Mouse (Mus musculus) lung, adult 2 months (tissue): ENCODE data around the gene Irx4. TPM values are rescaled to one million over a fixed set of nuclear protein-coding genes. Genes with fewer than 3 reads are reported as not detected.

Experiments
- DNase-seq: peaks from one replicate; pipeline ENCODE4 v3.0.0; 2022
- H3K4me1 ChIP-seq: fragments of 200-500 bp; 2 replicates; pipeline ENCODE4 v1.6.1; 2011; ENCODE audit warnings: low read length; ENCODE audit not compliant: control insufficient read depth, insufficient read depth
- H3K4me3 ChIP-seq: fragments of 200-500 bp; replicated peaks from 2 replicates; pipeline ENCODE3; 2011; ENCODE audit warnings: low read depth, mild to moderate bottlenecking, control low read depth, low read length; ENCODE audit errors: extremely low read depth
- CTCF ChIP-seq: fragments of 200-500 bp; IDR thresholded peaks from 2 replicates; pipeline ENCODE4 v1.5.1; 2011; ENCODE audit warnings: mild to moderate bottlenecking, low read length, control low read depth; ENCODE audit not compliant: insufficient read depth
- POLR2A ChIP-seq: fragments of 200-500 bp; IDR thresholded peaks from 2 replicates; pipeline ENCODE4 v1.6.1; 2011; ENCODE audit warnings: low read depth, mild to moderate bottlenecking, control low read depth, low read length, borderline replicate concordance; ENCODE audit errors: extremely low read depth
- WGBS: fragments of 180-500 bp; shearing (Covaris S2); methylation state at CpG from one replicate; pipeline ENCODE4 v1.1.7; 2018; 5-methylcytosine and 5-hydroxymethylcytosine counted together
- polyA plus RNA-seq: library from polyadenylated mRNA; depleted of rRNA; stranded (reverse); fragments of >200 nt; gene quantifications from 2 replicates; pipeline ENCODE4 v1.2.3, GENCODE M21; 2012; rRNA removed

The Irx4 gene
- polyA plus RNA-seq, 1 experiment = not detected

DNA sequence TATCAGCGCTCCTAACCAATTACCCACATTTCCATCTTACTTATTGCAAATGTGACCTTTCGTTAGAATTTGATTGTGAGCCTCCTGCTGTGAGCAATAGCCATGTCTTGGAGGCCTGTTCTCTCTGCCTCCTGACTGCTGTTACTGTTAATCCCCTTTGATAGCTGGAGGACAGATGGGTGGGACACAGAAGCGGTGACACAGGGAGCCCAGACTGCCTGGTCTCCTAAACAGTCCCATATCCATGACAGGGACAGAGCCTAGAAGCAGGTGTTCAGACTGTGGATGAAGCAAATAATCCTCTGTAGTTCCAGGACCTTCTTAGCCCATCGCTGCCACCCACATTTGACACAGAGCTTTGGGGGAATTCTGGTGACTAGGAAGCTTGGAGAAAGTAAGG lies 46.2 kb downstream of the Irx4 start:
- no peaks in the 10 kb centered on the region for H3K4me1 ChIP-seq
- 79% methylated on average over 4 of the region's 4 CpGs for WGBS
- DNase-seq = no peak
- H3K4me3 ChIP-seq = no peak overlapping the region
- no peak for TF ChIP-seq POLR2A
- TF ChIP-seq CTCF = no peak

DNA sequence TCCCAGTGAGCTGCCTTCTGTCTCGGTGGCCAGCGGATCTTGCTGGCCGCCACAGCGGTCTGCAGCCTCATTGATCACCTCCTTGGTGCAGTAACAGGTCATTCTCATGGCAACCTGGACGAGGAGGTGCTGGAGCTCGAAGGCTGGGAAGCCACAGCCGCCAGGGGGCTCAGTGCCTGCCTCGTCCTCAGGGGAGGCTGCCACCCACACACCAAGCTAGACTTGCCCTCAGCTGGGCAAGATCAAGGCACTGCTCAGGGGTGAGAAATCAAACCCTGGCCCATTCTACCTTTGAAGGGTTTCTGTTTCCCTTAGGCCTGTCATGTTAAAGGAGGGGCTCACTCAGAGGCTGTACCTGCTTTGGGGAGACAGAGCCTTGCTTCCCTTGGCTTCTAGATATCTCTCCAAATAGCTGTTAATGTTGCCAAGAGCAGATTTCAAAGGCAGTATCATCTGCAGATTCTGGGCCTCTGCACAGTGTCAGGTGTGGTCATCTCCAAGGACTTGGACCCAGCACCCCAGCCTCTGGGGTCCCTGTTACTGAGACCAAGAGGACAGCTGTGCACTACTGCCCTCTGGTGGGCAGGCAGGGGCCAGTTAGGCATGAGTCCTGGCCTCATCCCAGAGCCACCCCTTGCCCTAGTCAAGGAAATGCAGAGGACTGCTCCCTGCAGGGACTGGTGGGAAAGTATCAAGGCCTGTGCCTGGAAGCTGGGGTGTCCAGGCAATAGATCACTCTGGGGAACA lies 50.1 kb downstream of the Irx4 start:
- H3K4me3 ChIP-seq = no peak overlapping the region
- no peaks in the 10 kb centered on the region for H3K4me1 ChIP-seq
- peak; percentile 31 for DNase-seq
- peak; percentile 61 for TF ChIP-seq CTCF
- no peak for TF ChIP-seq POLR2A
- 15% methylated on average over 8 of the region's 8 CpGs for WGBS

Other genes with a start within 250 kb of the Irx4 start
- 79.2 and 81.6 TPM in 2 replicates for gene Mrpl36, start 68.0 kb downstream of the Irx4 start, polyA plus RNA-seq
- 44.2 and 60.3 TPM in 2 replicates for gene Ndufs6, start 68.1 kb downstream of the Irx4 start, polyA plus RNA-seq
- gene Lpcat1, start 206.7 kb downstream of the Irx4 start, polyA plus RNA-seq = 408 and 425 TPM in 2 replicates